Mouse (Mus musculus) left cerebral cortex, adult 2 months (tissue): ENCODE results near the gene Rnase1. TPM values are rescaled to one million over a fixed set of nuclear protein-coding genes. Genes with fewer than 3 reads are reported as not detected.

Experiments used
- DNase-seq, 2 experiments: peaks; one replicate each; pipeline ENCODE4 v3.0.0; 2021 to 2022; ENCODE audit warnings: low spot score in 2 of 2, mixed read lengths in 1 of 2; ENCODE audit errors: extremely low spot score in 1 of 2
- H3K27ac ChIP-seq: fragments of 200-600 bp; 2 replicates; pipeline ENCODE4 v1.8.1; 2022
- H3K4me3 ChIP-seq: fragments of 200-600 bp; 2 replicates; pipeline ENCODE4 v1.8.1; 2022
- CTCF ChIP-seq: fragments of 200-600 bp; IDR thresholded peaks from 2 replicates; pipeline ENCODE4 v1.8.1; 2022; ENCODE audit warnings: antibody characterized with exemption, mild to moderate bottlenecking, moderate library complexity
- intact Hi-C: fragments of 180-260 bp; cut with DNase I; formaldehyde crosslinking; loops from one replicate; pipeline ENCODE4 v1.15.1; 2025
- total RNA-seq, 2 experiments: library from RNA; stranded (reverse); gene quantifications; 2 replicates each; pipeline ENCODE4 v1.2.3; 2021

Rnase1 gene
- total RNA-seq, 2 experiments from 2014 or later, result 0.70 to 0.96 TPM

DNA sequence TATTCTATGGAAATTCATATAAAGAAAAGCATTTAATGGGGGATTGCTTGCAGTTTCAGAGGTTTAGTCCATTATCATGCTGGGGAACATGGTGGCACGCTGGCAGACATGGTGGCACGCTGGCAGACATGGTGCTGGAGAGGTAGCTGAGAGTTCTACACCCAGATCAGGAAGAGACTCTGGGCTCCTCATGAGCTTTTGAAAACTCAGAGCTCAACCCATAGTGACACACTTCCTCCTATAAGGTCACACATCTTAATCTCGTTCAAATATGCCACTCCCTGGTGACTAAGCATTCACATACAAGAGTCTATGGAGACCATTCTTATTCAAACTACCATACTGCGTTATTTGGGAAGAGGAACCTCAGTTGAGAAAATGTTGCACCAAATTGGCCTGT is 14.2 kb downstream of the Rnase1 start:
- no peak for DNase-seq
- intact Hi-C loops, result no loop called here
- Histone ChIP-seq H3K27ac (no peak overlapping the region), H3K4me3 (no peak overlapping the region)
- no peak for TF ChIP-seq CTCF

- no peak for TF ChIP-seq CTCF
- DNase-seq, result no peak
- Histone ChIP-seq H3K4me3 (no peak overlapping the region), H3K27ac (no peak overlapping the region)
- intact Hi-C loops, result no loop called here
Observed at GRCm38 (mm10) chr14:51131086-51131815, 15.3 kb downstream of the Rnase1 start.

GRCm38 (mm10) chr14:51130315-51130940 is 16.2 kb downstream of the Rnase1 start:
- no peak for TF ChIP-seq CTCF
- H3K27ac ChIP-seq, result no peak overlapping the region
- no peak for DNase-seq
- intact Hi-C loops, result no loop called here
- H3K4me3 ChIP-seq, result no peak overlapping the region

GRCm38 (mm10) chr14:51129624-51129975 is 17.0 kb downstream of the Rnase1 start:
- intact Hi-C loops, result no loop called here
- no peak for TF ChIP-seq CTCF
- Histone ChIP-seq H3K27ac (no peak overlapping the region), H3K4me3 (no peak overlapping the region)
- DNase-seq, result no peak

DNA sequence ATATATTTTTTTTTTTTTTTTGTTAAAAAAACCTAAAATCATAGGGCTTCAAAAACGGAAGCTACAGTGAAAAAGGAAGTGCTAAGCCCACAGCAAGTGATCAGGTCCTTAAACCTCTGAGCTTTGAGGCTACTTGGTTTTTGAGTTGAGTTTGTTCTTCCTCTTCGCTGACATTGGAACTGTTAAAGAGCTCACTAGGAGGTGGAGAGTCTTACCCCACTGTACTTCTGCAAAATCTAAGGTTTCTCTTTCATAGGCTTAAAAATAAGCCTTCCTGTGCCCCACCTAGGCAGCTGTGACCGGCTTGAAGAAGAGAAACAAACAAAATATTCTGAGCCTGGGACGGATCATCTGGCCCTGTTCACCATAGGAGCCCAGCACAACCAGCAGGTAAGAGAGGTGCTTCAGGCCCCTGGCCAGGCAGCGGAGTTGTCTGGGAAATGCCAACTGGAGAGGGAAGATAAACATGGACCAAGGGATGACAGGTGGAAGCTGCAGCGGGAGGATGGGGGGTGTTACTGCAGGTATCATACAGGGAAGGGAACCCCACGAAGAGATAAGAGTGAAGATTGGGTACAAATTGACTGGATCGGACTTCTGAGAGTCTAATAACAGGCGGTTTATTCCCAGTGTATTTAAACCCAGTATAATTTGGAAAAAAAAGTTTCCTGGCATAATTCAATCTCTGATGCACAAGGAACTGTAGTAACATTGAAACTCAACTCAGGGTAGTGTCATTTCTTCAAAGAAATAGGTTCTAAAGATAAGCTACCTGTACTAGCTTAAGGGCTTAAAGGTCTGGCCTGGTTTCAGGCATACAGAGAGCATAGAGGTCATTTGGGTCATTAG is 17.6 kb downstream of the Rnase1 start:
- H3K4me3 ChIP-seq, result no peak overlapping the region
- no peak for TF ChIP-seq CTCF
- DNase-seq, result no peak
- no peak overlapping the region for H3K27ac ChIP-seq
- intact Hi-C loops, result no loop called here

DNA sequence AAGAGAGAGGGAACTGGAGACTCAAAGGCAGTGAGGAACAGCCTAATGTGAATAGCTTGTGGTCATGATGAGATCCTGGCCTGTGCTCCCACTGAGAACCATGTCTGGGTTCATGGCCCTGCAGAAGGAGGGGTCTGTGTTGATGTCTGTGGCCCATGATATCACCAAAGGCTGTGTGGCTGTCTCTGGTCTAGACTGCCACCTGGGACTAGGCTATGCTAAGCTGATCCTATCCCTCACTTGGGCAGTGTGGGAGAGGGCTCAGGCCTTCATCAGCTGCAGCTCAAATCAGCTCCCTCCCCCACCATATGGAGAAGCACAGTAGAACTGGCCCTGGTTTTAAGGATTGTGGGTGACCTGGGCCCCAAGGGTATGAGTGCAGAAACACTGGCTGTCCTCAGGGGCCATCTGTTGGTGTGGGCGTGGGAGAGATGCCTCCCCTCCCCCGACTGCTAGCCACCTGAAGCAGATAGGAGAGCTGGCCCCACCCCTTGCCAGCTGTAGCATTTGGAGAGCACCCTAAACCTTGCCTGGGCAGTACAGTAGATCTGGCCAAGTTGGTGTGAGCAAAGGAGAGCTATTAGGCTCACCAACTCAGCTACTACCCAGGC is 18.8 kb downstream of the Rnase1 start:
- no peak for TF ChIP-seq CTCF
- intact Hi-C loops, result no loop called here

GRCm38 (mm10) chr14:51125684-51126083 is 20.9 kb downstream of the Rnase1 start:
- no peak for TF ChIP-seq CTCF
- Histone ChIP-seq H3K27ac (no peak overlapping the region), H3K4me3 (no peak overlapping the region)
- intact Hi-C loops, result no loop called here
- no peak for DNase-seq

More for the DNA sequence above, 18.8 kb downstream of the Rnase1 start:
- Histone ChIP-seq H3K27ac (no peak overlapping the region), H3K4me3 (no peak overlapping the region)
- DNase-seq, result no peak

DNA sequence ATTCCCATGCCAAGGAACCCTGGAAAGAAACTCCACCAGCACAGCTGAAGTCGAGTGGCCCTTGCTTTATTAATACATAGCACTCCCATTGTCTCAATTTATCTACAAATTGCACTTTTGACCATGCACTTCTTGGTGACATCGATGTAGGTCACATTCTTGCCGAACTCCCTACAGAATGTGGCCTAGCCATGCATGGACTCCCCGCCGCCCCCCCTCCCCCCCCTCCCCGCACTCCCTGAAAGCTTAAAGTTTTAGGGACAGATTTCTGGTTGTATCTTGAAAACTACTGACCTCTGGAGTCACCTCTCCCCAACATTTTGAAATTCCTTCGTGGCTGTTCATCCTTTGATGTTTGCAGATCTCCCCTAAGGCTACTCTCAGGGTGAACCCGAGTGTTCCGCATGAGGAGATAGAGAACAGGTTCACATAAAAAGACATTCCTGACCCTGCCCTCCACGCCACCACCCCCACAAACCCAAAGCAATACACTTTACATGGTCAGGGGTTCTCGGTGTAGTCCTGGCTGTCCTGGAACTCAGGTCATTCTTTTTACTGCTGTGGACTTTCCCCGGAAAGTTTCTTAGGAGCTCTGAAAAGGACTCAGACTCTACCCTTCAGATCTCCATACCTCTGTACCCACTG is 32.5 kb downstream of the Rnase1 start, which contains the start of gene Eddm3b:
Gene Eddm3b (plus strand): TSS at position 511 of the 645 bp plus-strand sequence.
- intact Hi-C loops, result no loop called here
- no peak within 1 kb of the TSS for H3K4me3 ChIP-seq
- no peak within 1 kb of the TSS for H3K27ac ChIP-seq
- no peak for DNase-seq
- no peak for TF ChIP-seq CTCF

GRCm38 (mm10) chr14:51113476-51113875 is 33.1 kb downstream of the Rnase1 start:
- no peak overlapping the region for H3K27ac ChIP-seq
- TF ChIP-seq CTCF, result no peak
- intact Hi-C loops, result no loop called here
- no peak for DNase-seq
- H3K4me3 ChIP-seq, result no peak overlapping the region

- DNase-seq, result no peak
- Histone ChIP-seq H3K27ac (no peak overlapping the region), H3K4me3 (no peak overlapping the region)
- no peak for TF ChIP-seq CTCF
- intact Hi-C loops, result no loop called here
Observed at GRCm38 (mm10) chr14:51111966-51112365, 34.6 kb downstream of the Rnase1 start.

GRCm38 (mm10) chr14:51106449-51106967 is 40.1 kb downstream of the Rnase1 start:
- DNase-seq, result no peak
- no peak overlapping the region for H3K4me3 ChIP-seq
- no peak overlapping the region for H3K27ac ChIP-seq
- intact Hi-C loops, result no loop called here
- no peak for TF ChIP-seq CTCF
